9 mouse cellular contexts compared by ENCODE assay signal in the genomic region with DNA sequence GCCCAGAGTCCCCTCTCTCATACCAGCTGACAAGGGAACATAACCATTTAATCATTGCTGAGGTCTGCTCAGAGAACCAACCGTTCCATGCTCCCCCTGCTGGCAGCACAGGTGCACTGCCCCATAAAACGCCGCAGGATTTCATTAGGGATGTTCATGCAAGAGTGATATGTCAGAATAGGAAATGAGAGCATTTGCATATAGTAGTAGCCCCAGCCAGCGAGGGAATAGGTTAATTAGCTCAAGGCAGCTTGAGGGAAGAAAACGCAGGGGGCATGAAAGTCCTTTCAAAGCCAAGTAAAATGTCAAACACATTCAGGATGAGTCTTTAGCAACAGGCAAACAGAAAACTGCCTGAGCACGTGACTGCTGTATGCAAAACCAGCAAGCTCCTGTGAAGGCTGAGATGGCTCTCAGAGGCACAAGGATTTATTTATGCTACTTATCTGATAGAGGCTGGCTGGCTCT.
A peak's percentile ranks its signal among the peaks of the same experiment; 100 is the strongest.
DNase-seq lines count a peak whose midpoint lies in the region; ATAC-seq and TF ChIP-seq lines count a peak whose summit lies in the region.
"Had no signal": no experiment of that assay in that cellular context is flagged by ENCODE, and none has a peak within 500 bp of the region (broad histone marks: within the 10 kb centered on the region; RNA-seq: fewer than 3 reads in every experiment).

No protein-coding gene starts in this region.

- DNase-seq in R1 (ENCODE audit: low read depth, low spot score): peak; percentile 78
- DNase-seq in cerebellum, postnatal 25 days: peak; percentile 90 to 92
- peak; percentile 59 to 62 for DNase-seq in gastrocnemius, adult 8-10 months (ENCODE audit: low spot score in 2 of 2)
- DNase-seq in hindbrain, postnatal 0 days (ENCODE audit: low spot score): peak; percentile 91
- peak; percentile 77 for DNase-seq in left cerebral cortex, adult 11 months (ENCODE audit: low spot score)
- peak; percentile 66 to 84 for DNase-seq in lung, postnatal 4 days
- peak; percentile 85 for DNase-seq in right cerebral cortex, adult 18-20 months
- peak; percentile 78 for DNase-seq in urinary bladder, postnatal 14 days (ENCODE audit: low spot score)

- H3K36me3 ChIP-seq in hindbrain, postnatal 0 days (ENCODE audit: insufficient read depth, low read length): 0 out of 2 replicates have a peak, but pooled peaks cover under 1% of the 10 kb centered on the region

- peak overlapping the region; percentile 38; the same call in 1 of the 2 replicates for H3K4me2 ChIP-seq in hindbrain, postnatal 0 days (ENCODE audit: low read depth, low read length)

- ATAC-seq in hindbrain, postnatal 0 days: peak; percentile 91

- no peaks in the 10 kb centered on the region for H3K9me3 ChIP-seq in hindbrain, postnatal 0 days (ENCODE audit: low read length)

- H3K27ac ChIP-seq in hindbrain, postnatal 0 days: peak overlapping the region; percentile 45

- H3K4me3 ChIP-seq in hindbrain, postnatal 0 days (ENCODE audit: low read length): no peak overlapping the region
- H3K4me3 ChIP-seq: myocyte had no signal

- H3K4me1 ChIP-seq in hindbrain, postnatal 0 days (ENCODE audit: insufficient read depth, low read length): peaks cover 2% of the 10 kb centered on the region; the same call in 1 of the 2 replicates

- no peaks in the 10 kb centered on the region for H3K27me3 ChIP-seq in hindbrain, postnatal 0 days (ENCODE audit: insufficient read depth, low read length)

- no peak overlapping the region for H3K9ac ChIP-seq in hindbrain, postnatal 0 days (replicated peaks; ENCODE audit: low read length)

- WGBS in hindbrain, postnatal 0 days: 2% methylated on average over 6 of the region's 6 CpGs

- TF ChIP-seq CTCF in hindbrain, postnatal 0 days (IDR thresholded peaks at IDR 0.05; ENCODE audit: low read depth): peak; percentile 97
